9 mouse cellular contexts compared by ENCODE assay signal in the genomic region with DNA sequence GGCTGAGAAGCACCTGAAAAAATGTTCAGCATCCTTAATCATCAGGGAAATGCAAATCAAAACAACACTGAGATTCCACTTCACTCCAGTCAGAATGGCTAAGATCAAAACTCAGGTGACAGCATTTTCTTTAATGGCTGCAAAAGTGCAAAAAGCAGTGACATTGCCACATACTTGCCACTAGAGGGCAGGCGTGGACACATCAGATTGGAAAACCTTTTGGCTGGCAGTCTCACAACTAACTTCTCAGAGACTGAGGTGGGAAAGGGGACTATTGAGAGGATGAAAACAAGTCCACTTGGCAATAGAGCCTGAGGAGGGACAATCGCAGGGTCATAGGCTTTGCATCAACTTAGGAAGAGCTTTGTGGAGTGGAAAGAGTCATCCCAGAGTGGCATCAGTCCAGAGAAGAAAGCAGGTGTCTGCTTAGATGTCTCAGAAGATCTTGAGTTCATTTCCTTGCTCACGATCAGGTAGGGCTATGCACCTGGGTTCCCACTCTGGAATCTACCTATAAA. TPM values are rescaled to one million over a fixed set of nuclear protein-coding genes. Genes with fewer than 3 reads are reported as not detected.
DNase-seq lines count a peak whose midpoint lies in the region; ATAC-seq and TF ChIP-seq lines count a peak whose summit lies in the region.
"Had no signal": no experiment of that assay in that cellular context is flagged by ENCODE, and none has a peak within 500 bp of the region (broad histone marks: within the 10 kb centered on the region; RNA-seq: fewer than 3 reads in every experiment).

No protein-coding gene starts in this region.

- no peaks in the 10 kb centered on the region for H3K36me3 ChIP-seq in lung, postnatal 0 days (ENCODE audit: insufficient read depth, low read length)
- H3K36me3 ChIP-seq: heart, embryonic 13.5 days had no signal

- 32% methylated on average over 3 of the region's 3 CpGs for WGBS in lung, postnatal 0 days

- no peak overlapping the region for H3K4me2 ChIP-seq in lung, postnatal 0 days (replicated peaks; ENCODE audit: low read depth, low read length)
- H3K4me2 ChIP-seq: heart, embryonic 13.5 days had no signal

- peak; percentile 57 for ATAC-seq in erythroblast, adult 5-6 weeks (replicated peaks; ENCODE audit: low FRiP score, poor library complexity, severe bottlenecking)
- ATAC-seq in lung, postnatal 0 days = no peak

- H3K27ac ChIP-seq in lung, postnatal 0 days (ENCODE audit: low read length) = no peak overlapping the region
- H3K27ac ChIP-seq: heart, embryonic 13.5 days had no signal

- peak; percentile 90 for TF ChIP-seq CTCF in lung, postnatal 0 days (IDR thresholded peaks at IDR 0.05)

- no peaks in the 10 kb centered on the region for H3K4me1 ChIP-seq in lung, postnatal 0 days (ENCODE audit: insufficient read depth, low read depth, low read length)
- H3K4me1 ChIP-seq: heart, embryonic 13.5 days had no signal

- H3K27me3 ChIP-seq in lung, postnatal 0 days (replicated peaks; ENCODE audit: insufficient read depth, low read length) = no peaks in the 10 kb centered on the region
- H3K27me3 ChIP-seq: heart, embryonic 13.5 days had no signal

- peak; percentile 41 to 43 for DNase-seq in layer of hippocampus, postnatal 10 days (ENCODE audit: low spot score in 2 of 2)
- DNase-seq in layer of hippocampus, adult 11-12 months (ENCODE audit: low spot score) = no peak
- peak; percentile 59 for DNase-seq in ES-CJ7 (ENCODE audit: low read depth, low spot score)
- DNase-seq in adrenal gland, postnatal 36 days = peak; percentile 8 to 43
- peak; percentile 69 for DNase-seq in lung, postnatal 0 days (ENCODE audit: low spot score)
- peak; percentile 13 for DNase-seq in thymus, postnatal 25 days
- DNase-seq in gastrocnemius, postnatal 4 days (ENCODE audit: low spot score in 2 of 2) = no peak

- TF ChIP-seq EP300 in lung, postnatal 0 days (IDR thresholded peaks at IDR 0.05) = no peak

- H3K4me3 ChIP-seq in lung, postnatal 0 days (ENCODE audit: low read depth, low read length) = no peak overlapping the region
- H3K4me3 ChIP-seq: heart, embryonic 13.5 days had no signal

- no peak overlapping the region for H3K9ac ChIP-seq in lung, postnatal 0 days (replicated peaks; ENCODE audit: low read depth)
- H3K9ac ChIP-seq: heart, embryonic 13.5 days had no signal

- H3K9me3 ChIP-seq in lung, postnatal 0 days (ENCODE audit: low read length) = no peaks in the 10 kb centered on the region
- H3K9me3 ChIP-seq: heart, embryonic 13.5 days had no signal

RNA-seq across cellular contexts. Expression of gene Syn3, which starts 25.0 kb away (rescaled TPM):
- 10 to 100 TPM; 35.1 to 39.6 TPM for total RNA-seq in layer of hippocampus, postnatal 10 days (2021)
- total RNA-seq in adrenal gland, postnatal 36 days (2021) = 1 to 10 TPM; 1.5 to 2.5 TPM
- total RNA-seq in erythroblast, adult 5-6 weeks (2015; ENCODE audit: low replicate concordance) = not detected in 2 replicates
- 0.77 and 0.84 TPM in 2 replicates for total RNA-seq in erythroblast, adult 5-6 weeks (2017; ENCODE audit: low replicate concordance)
- polyA plus RNA-seq in lung, postnatal 0 days (2015; fragmentation: Nextera tagmentation; extraction: Ambion mirVana) = 0.72 and 0.89 TPM in 2 replicates
- total RNA-seq in gastrocnemius, postnatal 4 days (2021) = under 1 TPM; 0.26 to 0.47 TPM

Comparison
In these comparisons a context has a peak if more than half of its experiments do, and no peak if none do; other contexts are left out.
1. DNase-seq: peak in layer of hippocampus, postnatal 10 days (2 of 2), ES-CJ7 (single experiment), adrenal gland, postnatal 36 days (2 of 2), lung, postnatal 0 days (single experiment) and thymus, postnatal 25 days (single experiment); none in layer of hippocampus, adult 11-12 months (single experiment) and gastrocnemius, postnatal 4 days (0 of 2).
2. RNA of gene Syn3, which starts 25.0 kb away (total RNA-seq): 35.1 to 39.6 TPM in layer of hippocampus, postnatal 10 days; 1.5 to 2.5 TPM in adrenal gland, postnatal 36 days, 0.77 to 0.84 TPM in erythroblast, adult 5-6 weeks and 0.26 to 0.47 TPM in gastrocnemius, postnatal 4 days; every median in the first group is over 10 times any median in the second.